Mouse (Mus musculus): Measurements from ENCODE around the gene Glrp1. TPM values are rescaled to one million over a fixed set of nuclear protein-coding genes. Genes with fewer than 3 reads are reported as not detected.

Glrp1 gene
- polyA plus RNA-seq, 1 experiment from 2014 or later, result 0.11 TPM

- Histone ChIP-seq H3K36me3 (ENCODE audit: control insufficient read depth, insufficient read depth, low read length) (no peaks in the 10 kb centered on the region), H3K4me1 (ENCODE audit: control insufficient read depth, insufficient read depth, low read length) (no peaks in the 10 kb centered on the region), H3K27me3 (ENCODE audit: control insufficient read depth, insufficient read depth, low read length) (no peaks in the 10 kb centered on the region), H3K9me3 (ENCODE audit: control insufficient read depth, low read length) (no peaks in the 10 kb centered on the region), H3K9ac (ENCODE audit: low read depth, low read length) (no peak overlapping the region), H3K4me2 (replicated peaks; ENCODE audit: low read depth, low read length) (no peak overlapping the region), H3K27ac (ENCODE audit: low read depth, low read length) (no peak overlapping the region), H3K4me3 (ENCODE audit: low read length) (no peak overlapping the region)
- 88% methylated on average over 7 of the region's 7 CpGs for WGBS
- ATAC-seq (ENCODE audit: low FRiP score, low TSS enrichment), result no peak
These were observed 29.4 kb upstream of the Glrp1 start for GRCm38 (mm10) chr1:88539256-88539655.

GRCm38 (mm10) chr1:88536308-88536707, 26.4 kb upstream of the Glrp1 start:
- no peak overlapping the region for H3K9ac ChIP-seq (ENCODE audit: low read depth, low read length)
- WGBS, result 93% methylated on average over 1 of the region's 1 CpGs
- H3K4me1 ChIP-seq (ENCODE audit: control insufficient read depth, insufficient read depth, low read length), result no peaks in the 10 kb centered on the region
- H3K9me3 ChIP-seq (ENCODE audit: control insufficient read depth, low read length), result no peaks in the 10 kb centered on the region
- H3K36me3 ChIP-seq (ENCODE audit: control insufficient read depth, insufficient read depth, low read length), result no peaks in the 10 kb centered on the region
- no peak overlapping the region for H3K4me2 ChIP-seq (replicated peaks; ENCODE audit: low read depth, low read length)
- no peak overlapping the region for H3K4me3 ChIP-seq (ENCODE audit: low read length)
- no peak for ATAC-seq (ENCODE audit: low FRiP score, low TSS enrichment)
- no peaks in the 10 kb centered on the region for H3K27me3 ChIP-seq (ENCODE audit: control insufficient read depth, insufficient read depth, low read length)
- H3K27ac ChIP-seq (ENCODE audit: low read depth, low read length), result no peak overlapping the region

GRCm38 (mm10) chr1:88534091-88534490, 24.2 kb upstream of the Glrp1 start:
- Histone ChIP-seq H3K4me2 (replicated peaks; ENCODE audit: low read depth, low read length) (no peak overlapping the region), H3K36me3 (ENCODE audit: control insufficient read depth, insufficient read depth, low read length) (no peaks in the 10 kb centered on the region), H3K27me3 (ENCODE audit: control insufficient read depth, insufficient read depth, low read length) (no peaks in the 10 kb centered on the region), H3K27ac (ENCODE audit: low read depth, low read length) (no peak overlapping the region), H3K9ac (ENCODE audit: low read depth, low read length) (no peak overlapping the region), H3K4me1 (ENCODE audit: control insufficient read depth, insufficient read depth, low read length) (no peaks in the 10 kb centered on the region), H3K4me3 (ENCODE audit: low read length) (no peak overlapping the region), H3K9me3 (ENCODE audit: control insufficient read depth, low read length) (no peaks in the 10 kb centered on the region)
- 71% methylated on average over 5 of the region's 5 CpGs for WGBS
- no peak for ATAC-seq (ENCODE audit: low FRiP score, low TSS enrichment)

- no peak overlapping the region for H3K4me3 ChIP-seq (ENCODE audit: low read length)
- no peak overlapping the region for H3K27ac ChIP-seq (ENCODE audit: low read depth, low read length)
- no peaks in the 10 kb centered on the region for H3K27me3 ChIP-seq (ENCODE audit: control insufficient read depth, insufficient read depth, low read length)
- ATAC-seq (ENCODE audit: low FRiP score, low TSS enrichment), result 0 out of 2 replicates have a peak, but pooled peaks have one; percentile 28
- no peak overlapping the region for H3K4me2 ChIP-seq (replicated peaks; ENCODE audit: low read depth, low read length)
- 65% methylated on average over 6 of the region's 6 CpGs for WGBS
- H3K4me1 ChIP-seq (ENCODE audit: control insufficient read depth, insufficient read depth, low read length), result no peaks in the 10 kb centered on the region
- H3K9me3 ChIP-seq (ENCODE audit: control insufficient read depth, low read length), result no peaks in the 10 kb centered on the region
- no peaks in the 10 kb centered on the region for H3K36me3 ChIP-seq (ENCODE audit: control insufficient read depth, insufficient read depth, low read length)
- no peak overlapping the region for H3K9ac ChIP-seq (ENCODE audit: low read depth, low read length)
These were observed 16.3 kb upstream of the Glrp1 start for GRCm38 (mm10) chr1:88526161-88526560.

- Histone ChIP-seq H3K4me1 (ENCODE audit: control insufficient read depth, insufficient read depth, low read length) (no peaks in the 10 kb centered on the region), H3K4me2 (replicated peaks; ENCODE audit: low read depth, low read length) (no peak overlapping the region), H3K4me3 (ENCODE audit: low read length) (no peak overlapping the region), H3K36me3 (ENCODE audit: control insufficient read depth, insufficient read depth, low read length) (no peaks in the 10 kb centered on the region), H3K27me3 (ENCODE audit: control insufficient read depth, insufficient read depth, low read length) (no peaks in the 10 kb centered on the region), H3K9ac (ENCODE audit: low read depth, low read length) (no peak overlapping the region), H3K27ac (ENCODE audit: low read depth, low read length) (no peak overlapping the region), H3K9me3 (ENCODE audit: control insufficient read depth, low read length) (no peaks in the 10 kb centered on the region)
- no peak for ATAC-seq (ENCODE audit: low FRiP score, low TSS enrichment)
- WGBS, result 71% methylated on average over 3 of the region's 3 CpGs
These were observed 15.8 kb upstream of the Glrp1 start for GRCm38 (mm10) chr1:88525622-88526021.

- Histone ChIP-seq H3K9ac (ENCODE audit: low read depth, low read length) (no peak overlapping the region), H3K36me3 (ENCODE audit: control insufficient read depth, insufficient read depth, low read length) (no peaks in the 10 kb centered on the region), H3K27ac (ENCODE audit: low read depth, low read length) (no peak overlapping the region), H3K9me3 (ENCODE audit: control insufficient read depth, low read length) (no peaks in the 10 kb centered on the region), H3K4me2 (replicated peaks; ENCODE audit: low read depth, low read length) (no peak overlapping the region), H3K4me1 (ENCODE audit: control insufficient read depth, insufficient read depth, low read length) (no peaks in the 10 kb centered on the region), H3K27me3 (ENCODE audit: control insufficient read depth, insufficient read depth, low read length) (no peaks in the 10 kb centered on the region), H3K4me3 (ENCODE audit: low read length) (no peak overlapping the region)
- ATAC-seq (ENCODE audit: low FRiP score, low TSS enrichment), result no peak
- 89% methylated on average over 11 of the region's 11 CpGs for WGBS
These were observed 11.4 kb upstream of the Glrp1 start for GRCm38 (mm10) chr1:88521170-88521747.

- Histone ChIP-seq H3K4me1 (ENCODE audit: control insufficient read depth, insufficient read depth, low read length) (no peaks in the 10 kb centered on the region), H3K9ac (ENCODE audit: low read depth, low read length) (no peak overlapping the region), H3K4me2 (replicated peaks; ENCODE audit: low read depth, low read length) (no peak overlapping the region), H3K4me3 (ENCODE audit: low read length) (no peak overlapping the region), H3K27ac (ENCODE audit: low read depth, low read length) (no peak overlapping the region), H3K36me3 (ENCODE audit: control insufficient read depth, insufficient read depth, low read length) (no peaks in the 10 kb centered on the region), H3K27me3 (ENCODE audit: control insufficient read depth, insufficient read depth, low read length) (no peaks in the 10 kb centered on the region), H3K9me3 (ENCODE audit: control insufficient read depth, low read length) (no peaks in the 10 kb centered on the region)
- WGBS, result 65% methylated on average over 5 of the region's 5 CpGs
- ATAC-seq (ENCODE audit: low FRiP score, low TSS enrichment), result no peak
These were observed 3.7 kb upstream of the Glrp1 start for GRCm38 (mm10) chr1:88513613-88514012.

- peaks cover 6% of the 10 kb centered on the region; the same call in 1 of the 2 replicates for H3K4me1 ChIP-seq (ENCODE audit: control insufficient read depth, insufficient read depth, low read length)
- H3K36me3 ChIP-seq (ENCODE audit: control insufficient read depth, insufficient read depth, low read length), result no peaks in the 10 kb centered on the region
- no peaks in the 10 kb centered on the region for H3K9me3 ChIP-seq (ENCODE audit: control insufficient read depth, low read length)
- no peak for ATAC-seq (ENCODE audit: low FRiP score, low TSS enrichment)
- 63% methylated on average over 8 of the region's 8 CpGs for WGBS
- H3K27me3 ChIP-seq (ENCODE audit: control insufficient read depth, insufficient read depth, low read length), result no peaks in the 10 kb centered on the region
- no peak overlapping the region for H3K4me3 ChIP-seq (ENCODE audit: low read length)
- no peak overlapping the region for H3K27ac ChIP-seq (ENCODE audit: low read depth, low read length)
- H3K4me2 ChIP-seq (replicated peaks; ENCODE audit: low read depth, low read length), result no peak overlapping the region
- no peak overlapping the region for H3K9ac ChIP-seq (ENCODE audit: low read depth, low read length)
These were observed 2.0 kb downstream of the Glrp1 start for GRCm38 (mm10) chr1:88507886-88508285.

- H3K4me3 ChIP-seq (ENCODE audit: low read length), result no peak overlapping the region
- H3K27ac ChIP-seq (ENCODE audit: low read depth, low read length), result no peak overlapping the region
- ATAC-seq (ENCODE audit: low FRiP score, low TSS enrichment), result no peak
- no peak overlapping the region for H3K9ac ChIP-seq (ENCODE audit: low read depth, low read length)
- H3K27me3 ChIP-seq (ENCODE audit: control insufficient read depth, insufficient read depth, low read length), result no peaks in the 10 kb centered on the region
- H3K4me1 ChIP-seq (ENCODE audit: control insufficient read depth, insufficient read depth, low read length), result peaks cover 6% of the 10 kb centered on the region; the same call in 1 of the 2 replicates
- 67% methylated on average over 5 of the region's 5 CpGs for WGBS
- no peaks in the 10 kb centered on the region for H3K36me3 ChIP-seq (ENCODE audit: control insufficient read depth, insufficient read depth, low read length)
- no peaks in the 10 kb centered on the region for H3K9me3 ChIP-seq (ENCODE audit: control insufficient read depth, low read length)
- no peak overlapping the region for H3K4me2 ChIP-seq (replicated peaks; ENCODE audit: low read depth, low read length)
These were observed 2.7 kb downstream of the Glrp1 start for GRCm38 (mm10) chr1:88507214-88507613.

All from kidney, embryonic 14.5 days (tissue).